Mouse (Mus musculus) ES-E14 (cell line): Measurements from ENCODE around the gene Flywch2. TPM values are rescaled to one million over a fixed set of nuclear protein-coding genes. Genes with fewer than 3 reads are reported as not detected.

ENCODE experiments used
- DNase-seq: peaks from one replicate; pipeline ENCODE4 v3.0.0-alpha.2; 2013; ENCODE audit warnings: low read depth, low spot score
- H3K27ac ChIP-seq: 2 replicates; pipeline ENCODE4 v1.5.1; 2012; ENCODE audit warnings: low read depth, mild to moderate bottlenecking, low read length, moderate library complexity, mixed read lengths; ENCODE audit not compliant: poor library complexity, insufficient read depth, severe bottlenecking
- H3K36me3 ChIP-seq: 2 replicates; pipeline ENCODE4 v1.6.1; 2012; ENCODE audit warnings: mild to moderate bottlenecking, low read length, moderate library complexity, mixed read lengths; ENCODE audit not compliant: control insufficient read depth, poor library complexity, insufficient read depth, severe bottlenecking
- H3K4me1 ChIP-seq, 2 experiments: fragments of 150-350 bp in 1 of 2; sonication (generic) in 1 of 2; 2 replicates each; pipeline ENCODE4 v1.6.1; 2012; ENCODE audit warnings: low read length in 2 of 2, mild to moderate bottlenecking in 1 of 2, mixed read lengths in 1 of 2; ENCODE audit not compliant: control insufficient read depth in 2 of 2, insufficient read depth in 2 of 2, poor library complexity in 1 of 2
- H3K4me3 ChIP-seq, 2 experiments: fragments of 150-350 bp in 1 of 2; sonication (generic) in 1 of 2; 2 replicates each; pipeline ENCODE4 v1.5.1; 2012; ENCODE audit warnings: low read length in 2 of 2, low read depth in 1 of 2, mild to moderate bottlenecking in 1 of 2, mixed read lengths in 1 of 2; ENCODE audit not compliant: insufficient read depth in 1 of 2, poor library complexity in 1 of 2, severe bottlenecking in 1 of 2
- H3K9ac ChIP-seq: 2 replicates; pipeline ENCODE4 v1.6.1; 2012; ENCODE audit warnings: low read depth, mild to moderate bottlenecking, low read length, mixed read lengths; ENCODE audit not compliant: poor library complexity, insufficient read depth, severe bottlenecking
- H3K9me3 ChIP-seq: fragments of 150-350 bp; sonication (generic); 2 replicates; pipeline ENCODE4 v1.6.1; 2012; ENCODE audit warnings: low read depth, mild to moderate bottlenecking, low read length; ENCODE audit not compliant: control insufficient read depth, insufficient read depth
- CHD2 ChIP-seq: IDR thresholded peaks from 2 replicates; pipeline ENCODE4 v1.6.1; 2014; ENCODE audit warnings: mild to moderate bottlenecking, low read depth, low read length, inconsistent platforms
- HCFC1 ChIP-seq: IDR thresholded peaks from 2 replicates; pipeline ENCODE4 v1.6.1; 2012; ENCODE audit warnings: low read length, inconsistent platforms, borderline replicate concordance; ENCODE audit not compliant: insufficient read depth
- MAFK ChIP-seq: IDR thresholded peaks from 2 replicates; pipeline ENCODE4 v1.6.1; 2014; ENCODE audit warnings: mild to moderate bottlenecking, low read depth, low read length, inconsistent platforms; ENCODE audit not compliant: insufficient read depth
- ZC3H11A ChIP-seq: IDR thresholded peaks from 2 replicates; pipeline ENCODE4 v1.6.1; 2012; ENCODE audit warnings: low read depth, mild to moderate bottlenecking, inconsistent platforms, low read length, borderline replicate concordance
- ZNF384 ChIP-seq: IDR thresholded peaks from 2 replicates; pipeline ENCODE4 v1.6.1; 2012; ENCODE audit warnings: low read depth, low read length, inconsistent platforms
- in situ Hi-C, 2 experiments: fragments of 600-800 bp; cut with MboI; formaldehyde crosslinking; loops; one replicate each; pipeline ENCODE4 v1.15.1; 2025; ENCODE audit warnings: low sequenced_read_pairs in 2 of 2, inconsistent platforms in 1 of 2; ENCODE audit not compliant: unreplicated experiment in 2 of 2
- total RNA-seq: library from RNA; depleted of rRNA; stranded (reverse); fragments of 300-350 nt; gene quantifications from 2 replicates; pipeline ENCODE4 v1.2.3, GENCODE M21; 2012

Flywch2 gene
- total RNA-seq, 1 experiment: 8.0 TPM

DNA sequence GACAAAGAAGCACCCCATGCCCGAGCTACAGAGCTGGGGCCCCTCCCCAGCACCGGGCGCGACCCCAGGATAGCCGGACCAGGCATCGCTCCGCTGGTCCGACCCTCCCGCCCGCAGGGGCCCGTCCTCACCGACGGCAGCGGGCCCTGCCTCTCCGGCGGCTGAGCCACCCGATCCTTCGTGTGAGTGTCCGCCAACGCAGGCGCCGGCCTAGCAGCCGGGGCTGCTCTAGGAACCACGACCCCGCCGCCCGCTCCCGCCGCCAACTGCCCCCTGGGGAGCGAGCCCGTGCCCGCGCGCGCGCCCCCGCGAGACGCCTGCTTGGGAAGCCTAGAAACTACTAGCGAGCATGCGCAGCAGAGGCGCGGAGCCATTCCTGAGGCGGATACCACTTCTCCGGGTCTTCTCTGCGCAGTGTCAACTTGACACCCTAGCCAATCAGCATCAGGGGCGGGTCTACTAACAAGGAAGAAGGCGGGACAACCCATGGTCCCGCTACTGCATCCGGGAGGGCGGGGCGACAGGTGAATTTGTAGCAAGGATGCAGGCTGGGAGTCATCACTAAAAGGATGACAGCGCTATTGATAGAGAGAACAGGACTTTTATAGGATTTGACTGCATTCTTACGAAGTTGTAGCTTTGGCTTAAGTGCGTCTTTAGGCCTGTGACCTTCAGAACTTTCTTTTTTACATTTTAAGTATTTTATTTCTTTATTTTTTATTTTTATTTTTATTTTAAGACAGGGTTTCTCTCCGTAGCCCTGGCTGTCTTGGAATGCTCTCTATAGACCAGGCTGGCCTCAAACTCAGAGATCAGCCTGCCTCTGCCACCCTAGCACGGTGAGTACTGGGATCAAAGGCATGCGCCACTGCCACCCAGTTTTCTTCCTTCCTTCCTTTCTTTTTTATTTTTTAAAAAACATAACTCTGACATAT, 14.3 kb downstream of the Flywch2 start, which contains the start of gene Flywch1:
Flywch1 (minus strand) TSS at position 319 of the 935 bp plus-strand sequence.
- peaks cover 2% of the 10 kb centered on the region; the same call in 1 of the 2 replicates for H3K36me3 ChIP-seq
- in situ Hi-C loops: no loop called here
- H3K4me3 ChIP-seq: peak within 1 kb of the TSS; percentile 74 to 85
- peaks cover 2 to 3% of the 10 kb centered on the region in 2 experiments; a peak in 1 of 4 replicates for H3K4me1 ChIP-seq
- H3K9me3 ChIP-seq: no peaks in the 10 kb centered on the region
- peak; percentile 96 for DNase-seq
- no peak for TF ChIP-seq ZNF384
- TF ChIP-seq CHD2: peak; percentile 74
- no peak for TF ChIP-seq MAFK
- TF ChIP-seq ZC3H11A: no peak
- peak; percentile 80 for TF ChIP-seq HCFC1
- H3K9ac ChIP-seq: peak within 1 kb of the TSS; percentile 95
- H3K27ac ChIP-seq: peak within 1 kb of the TSS; percentile 54; the same call in 1 of the 2 replicates

DNA sequence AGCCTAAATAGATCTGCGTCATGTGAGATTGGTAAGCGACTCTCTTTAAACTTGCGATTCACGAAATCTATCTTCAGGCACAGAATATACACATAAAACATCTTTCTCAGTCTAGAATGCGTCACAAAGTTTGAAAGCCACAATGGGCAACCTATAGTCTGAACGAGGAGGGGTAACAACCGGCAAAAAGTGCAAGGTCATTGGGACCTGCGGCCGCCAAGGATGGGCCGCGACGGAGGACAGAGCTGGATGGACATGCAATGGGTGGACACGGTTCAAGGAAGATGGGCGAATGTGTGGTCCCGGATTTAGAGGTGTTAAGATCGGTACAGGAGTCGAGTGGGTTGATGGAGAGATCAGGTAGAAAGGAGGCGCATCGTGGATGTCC, 15.0 kb downstream of the Flywch2 start:
- H3K4me1 ChIP-seq: peaks cover 2 to 3% of the 10 kb centered on the region in 2 experiments; a peak in 1 of 4 replicates
- no peak for TF ChIP-seq ZC3H11A
- TF ChIP-seq HCFC1: no peak
- H3K9ac ChIP-seq: peak overlapping the region; percentile 95
- H3K36me3 ChIP-seq: peaks cover 2% of the 10 kb centered on the region; the same call in 1 of the 2 replicates
- in situ Hi-C loops: no loop called here
- H3K4me3 ChIP-seq: peak overlapping the region; percentile 74 to 85
- DNase-seq: no peak
- no peaks in the 10 kb centered on the region for H3K9me3 ChIP-seq
- peak overlapping the region; percentile 54; the same call in 1 of the 2 replicates for H3K27ac ChIP-seq

DNA sequence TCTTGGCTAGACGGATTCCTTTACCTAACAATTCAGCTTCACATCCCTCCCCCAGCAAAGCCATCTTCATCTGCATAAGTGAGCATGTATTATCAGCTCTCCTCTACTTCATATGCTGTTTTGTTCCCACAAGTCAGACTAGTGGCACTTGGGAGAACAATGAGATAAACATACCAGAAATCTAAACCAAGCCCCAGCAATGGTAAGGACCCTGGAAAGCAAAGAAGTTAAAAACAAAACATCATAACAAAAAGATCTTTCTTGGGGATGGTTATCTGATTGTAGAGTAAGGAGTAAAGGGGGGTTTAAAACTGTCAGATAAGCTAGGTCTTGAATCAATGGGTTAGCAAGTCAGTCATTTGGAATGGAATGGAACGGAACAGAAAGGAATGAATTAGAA, 15.4 kb downstream of the Flywch2 start:
- Histone ChIP-seq H3K4me1 (peaks cover 2 to 3% of the 10 kb centered on the region in 2 experiments; a peak in 1 of 4 replicates), H3K9me3 (no peaks in the 10 kb centered on the region), H3K36me3 (peaks cover 2% of the 10 kb centered on the region; the same call in 1 of the 2 replicates), H3K9ac (no peak overlapping the region), H3K27ac (no peak overlapping the region), H3K4me3 (peak overlapping the region; percentile 74 to 85)
- TF ChIP-seq ZC3H11A (no peak), CHD2 (no peak), ZNF384 (no peak), MAFK (no peak), HCFC1 (no peak)
- no peak for DNase-seq
- in situ Hi-C loops: no loop called here

DNA sequence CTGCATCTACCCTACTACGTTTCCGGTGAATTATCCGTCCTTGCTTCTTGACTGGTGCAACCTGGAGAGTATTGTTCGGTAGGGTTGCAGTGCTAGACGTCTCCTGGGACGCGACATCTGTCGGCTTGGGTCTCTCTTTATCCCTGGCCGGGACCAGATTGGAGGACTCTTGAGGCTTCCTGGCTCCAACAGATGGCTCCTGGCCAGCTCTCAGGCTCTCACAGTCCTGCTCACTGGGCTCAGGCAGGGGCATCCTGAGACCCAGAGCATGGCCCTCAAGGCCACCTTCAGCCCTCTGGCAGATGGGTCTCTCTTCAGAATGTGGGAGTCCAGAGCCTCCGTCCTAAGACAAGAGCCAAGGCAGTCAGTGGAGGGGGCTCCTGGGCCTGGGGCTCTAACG, 22.9 kb downstream of the Flywch2 start:
- H3K36me3 ChIP-seq: peaks cover 16% of the 10 kb centered on the region
- no peak overlapping the region for H3K9ac ChIP-seq
- no peak for DNase-seq
- H3K4me3 ChIP-seq: no peak overlapping the region
- in situ Hi-C loops: no loop called here
- peaks cover 0 to 18% of the 10 kb centered on the region in 2 experiments; a peak in 2 of 4 replicates for H3K4me1 ChIP-seq
- TF ChIP-seq HCFC1: no peak
- no peak for TF ChIP-seq ZC3H11A
- no peak for TF ChIP-seq MAFK
- no peak for TF ChIP-seq ZNF384
- no peak for TF ChIP-seq CHD2
- H3K9me3 ChIP-seq: no peaks in the 10 kb centered on the region
- H3K27ac ChIP-seq: no peak overlapping the region
